Mouse (Mus musculus): ENCODE measurements around the gene Drd4.

Gene Drd4

GRCm38 (mm10) chr7:141265739-141266561 is 25.9 kb upstream of the Drd4 start, which contains the start of gene Irf7:
Irf7 (minus strand) TSS chr7:141266481.
- H3K4me1 ChIP-seq (replicated peaks; ENCODE audit: low read depth, low read length) = peaks cover 58% of the 10 kb centered on the region
- peaks cover 25% of the 10 kb centered on the region for H3K27me3 ChIP-seq (ENCODE audit: insufficient read depth, low read length)
- peaks cover 43% of the 10 kb centered on the region for H3K36me3 ChIP-seq (ENCODE audit: insufficient read depth, low read length)
- H3K4me3 ChIP-seq (replicated peaks; ENCODE audit: low read length) = peak within 1 kb of the TSS; percentile 43; the same call in 1 of the 2 replicates
- TF ChIP-seq POU5F1 (IDR thresholded peaks at IDR 0.05; ENCODE audit: borderline replicate concordance, low read length) (no peak), CTCF (conservative IDR thresholded peaks at IDR 0.05; ENCODE audit: low read length) (no peak), NANOG (IDR thresholded peaks at IDR 0.05; ENCODE audit: borderline replicate concordance, low read length) (no peak)
- H3K9me3 ChIP-seq (ENCODE audit: low read length) = no peaks in the 10 kb centered on the region

DNA sequence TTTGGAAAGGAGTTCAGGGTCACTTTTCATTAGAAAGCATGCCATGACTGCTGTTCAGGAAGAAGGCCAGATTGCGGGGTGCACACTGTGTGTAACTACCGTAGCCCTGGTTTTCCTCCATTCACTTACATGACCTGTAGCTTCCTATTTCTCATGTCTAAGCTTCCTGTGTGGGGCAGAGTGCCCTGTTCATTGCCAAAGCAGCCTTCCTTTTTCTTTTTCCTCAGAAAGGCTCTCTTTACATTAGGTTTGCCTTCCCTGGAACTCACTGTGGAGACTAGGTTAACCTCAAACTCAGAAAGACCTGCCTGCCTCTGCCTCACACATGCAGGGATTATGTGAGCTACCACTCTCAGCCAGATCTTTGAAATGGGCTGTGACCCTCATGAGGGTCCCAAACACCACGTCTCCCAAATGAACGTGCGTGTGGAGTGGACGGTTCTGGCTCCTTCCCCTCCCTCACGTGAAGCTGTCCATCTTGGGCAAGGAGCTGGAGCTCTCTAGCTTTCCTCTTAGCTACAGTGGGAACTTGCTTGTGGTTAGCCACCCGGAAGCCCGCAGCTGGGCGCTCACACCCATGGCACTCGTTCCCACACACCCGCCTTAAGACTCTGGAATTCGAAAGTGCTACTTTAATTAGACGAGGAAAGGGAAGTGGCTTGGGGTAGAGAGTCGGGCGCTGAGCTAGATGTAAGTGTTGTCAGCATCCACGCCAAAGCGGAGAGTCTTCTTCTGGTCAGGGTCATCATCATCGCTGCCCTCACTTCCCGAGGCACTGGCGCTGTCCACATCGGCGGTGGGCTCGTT is 23.1 kb upstream of the Drd4 start:
- H3K36me3 ChIP-seq (ENCODE audit: insufficient read depth, low read length) = peaks cover 16% of the 10 kb centered on the region
- no peaks in the 10 kb centered on the region for H3K9me3 ChIP-seq (ENCODE audit: low read length)
- H3K4me1 ChIP-seq (replicated peaks; ENCODE audit: low read depth, low read length) = peaks cover 47% of the 10 kb centered on the region
- TF ChIP-seq CTCF (conservative IDR thresholded peaks at IDR 0.05; ENCODE audit: low read length) = no peak
- TF ChIP-seq POU5F1 (IDR thresholded peaks at IDR 0.05; ENCODE audit: borderline replicate concordance, low read length) = no peak
- TF ChIP-seq NANOG (IDR thresholded peaks at IDR 0.05; ENCODE audit: borderline replicate concordance, low read length) = no peak
- peak overlapping the region; percentile 69 for H3K4me3 ChIP-seq (replicated peaks; ENCODE audit: low read length)
- H3K27me3 ChIP-seq (ENCODE audit: insufficient read depth, low read length) = peaks cover 41% of the 10 kb centered on the region

- H3K27me3 ChIP-seq (ENCODE audit: insufficient read depth, low read length) = peaks cover 44% of the 10 kb centered on the region
Observed at GRCm38 (mm10) chr7:141269273-141269545, 22.6 kb upstream of the Drd4 start.

GRCm38 (mm10) chr7:141270631-141271030 is 21.2 kb upstream of the Drd4 start:
- Histone ChIP-seq H3K36me3 (ENCODE audit: insufficient read depth, low read length) (no peaks in the 10 kb centered on the region; the same call in 1 of the 2 replicates), H3K27me3 (ENCODE audit: insufficient read depth, low read length) (peaks cover 44% of the 10 kb centered on the region), H3K4me1 (replicated peaks; ENCODE audit: low read depth, low read length) (peaks cover 28% of the 10 kb centered on the region), H3K4me3 (replicated peaks; ENCODE audit: low read length) (no peak overlapping the region), H3K9me3 (ENCODE audit: low read length) (no peaks in the 10 kb centered on the region)
- TF ChIP-seq NANOG (IDR thresholded peaks at IDR 0.05; ENCODE audit: borderline replicate concordance, low read length) = no peak
- TF ChIP-seq CTCF (conservative IDR thresholded peaks at IDR 0.05; ENCODE audit: low read length) = no peak

More at GRCm38 (mm10) chr7:141269273-141269545, 22.6 kb upstream of the Drd4 start:
- peaks cover 42% of the 10 kb centered on the region for H3K4me1 ChIP-seq (replicated peaks; ENCODE audit: low read depth, low read length)
- H3K36me3 ChIP-seq (ENCODE audit: insufficient read depth, low read length) = peaks cover 10% of the 10 kb centered on the region
- TF ChIP-seq POU5F1 (IDR thresholded peaks at IDR 0.05; ENCODE audit: borderline replicate concordance, low read length) (no peak), CTCF (conservative IDR thresholded peaks at IDR 0.05; ENCODE audit: low read length) (no peak), NANOG (IDR thresholded peaks at IDR 0.05; ENCODE audit: borderline replicate concordance, low read length) (no peak)
- H3K4me3 ChIP-seq (replicated peaks; ENCODE audit: low read length) = peak overlapping the region; percentile 69
- H3K9me3 ChIP-seq (ENCODE audit: low read length) = no peaks in the 10 kb centered on the region

GRCm38 (mm10) chr7:141275356-141275755 is 16.4 kb upstream of the Drd4 start:
- peaks cover 37% of the 10 kb centered on the region for H3K27me3 ChIP-seq (ENCODE audit: insufficient read depth, low read length)
- H3K4me3 ChIP-seq (replicated peaks; ENCODE audit: low read length) = no peak overlapping the region
- H3K4me1 ChIP-seq (replicated peaks; ENCODE audit: low read depth, low read length) = peaks cover 38% of the 10 kb centered on the region
- no peaks in the 10 kb centered on the region for H3K36me3 ChIP-seq (ENCODE audit: insufficient read depth, low read length)
- TF ChIP-seq POU5F1 (IDR thresholded peaks at IDR 0.05; ENCODE audit: borderline replicate concordance, low read length) (no peak), CTCF (conservative IDR thresholded peaks at IDR 0.05; ENCODE audit: low read length) (no peak), NANOG (IDR thresholded peaks at IDR 0.05; ENCODE audit: borderline replicate concordance, low read length) (no peak)
- no peaks in the 10 kb centered on the region for H3K9me3 ChIP-seq (ENCODE audit: low read length)

DNA sequence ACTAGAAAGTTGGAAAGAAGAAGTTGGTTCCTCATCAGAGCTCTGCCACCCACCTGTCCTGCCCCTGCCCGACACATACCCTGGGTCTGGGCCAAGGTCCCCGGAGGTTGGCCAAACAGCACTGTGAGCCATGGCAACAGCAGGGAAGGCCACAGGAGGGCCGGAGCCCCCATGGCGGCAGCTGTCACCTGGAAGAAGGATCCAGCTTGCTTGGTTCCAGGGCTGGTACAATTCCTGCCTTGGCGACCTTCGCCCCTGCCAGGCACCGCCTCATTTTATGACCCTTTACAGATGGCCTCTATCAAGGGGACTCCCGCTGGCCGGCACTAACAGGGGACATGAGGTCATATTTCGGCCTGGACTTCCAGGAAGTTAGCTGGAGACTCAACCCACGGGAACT is 15.3 kb upstream of the Drd4 start, which contains the start of gene Cdhr5:
Cdhr5 (minus strand) TSS at position 241 of the 400 bp plus-strand sequence.
- no peaks in the 10 kb centered on the region for H3K36me3 ChIP-seq (ENCODE audit: insufficient read depth, low read length)
- TF ChIP-seq CTCF (conservative IDR thresholded peaks at IDR 0.05; ENCODE audit: low read length) = no peak
- TF ChIP-seq POU5F1 (IDR thresholded peaks at IDR 0.05; ENCODE audit: borderline replicate concordance, low read length) = no peak
- TF ChIP-seq NANOG (IDR thresholded peaks at IDR 0.05; ENCODE audit: borderline replicate concordance, low read length) = no peak
- H3K27me3 ChIP-seq (ENCODE audit: insufficient read depth, low read length) = peaks cover 42% of the 10 kb centered on the region
- H3K4me3 ChIP-seq (replicated peaks; ENCODE audit: low read length) = peak within 1 kb of the TSS; percentile 78
- H3K9me3 ChIP-seq (ENCODE audit: low read length) = no peaks in the 10 kb centered on the region
- peaks cover 38% of the 10 kb centered on the region for H3K4me1 ChIP-seq (replicated peaks; ENCODE audit: low read depth, low read length)

GRCm38 (mm10) chr7:141277701-141278678 is 13.8 kb upstream of the Drd4 start:
- Histone ChIP-seq H3K4me1 (replicated peaks; ENCODE audit: low read depth, low read length) (peaks cover 38% of the 10 kb centered on the region), H3K27me3 (ENCODE audit: insufficient read depth, low read length) (peaks cover 31% of the 10 kb centered on the region), H3K4me3 (replicated peaks; ENCODE audit: low read length) (peak overlapping the region; percentile 78), H3K9me3 (ENCODE audit: low read length) (no peaks in the 10 kb centered on the region), H3K36me3 (ENCODE audit: insufficient read depth, low read length) (no peaks in the 10 kb centered on the region)
- TF ChIP-seq POU5F1 (IDR thresholded peaks at IDR 0.05; ENCODE audit: borderline replicate concordance, low read length) = no peak
- no peak for TF ChIP-seq CTCF (conservative IDR thresholded peaks at IDR 0.05; ENCODE audit: low read length)
